Mouse (Mus musculus): ENCODE results near the gene Gm29666. TPM values are rescaled to one million over a fixed set of nuclear protein-coding genes. Genes with fewer than 3 reads are reported as not detected.
A peak's percentile ranks its signal among the peaks of the same experiment; 100 is the strongest.

Gm29666 gene
- polyA plus RNA-seq, 1 experiment from 2014 or later, result 0.52 TPM

Small RNAs within 50 kb of the gene (microRNA-seq; reads per million reads assigned to microRNA genes)
- 19.2 reads per million, percentile 51 among the genes with 10 or more reads in this experiment for gene Mir1249 (ENCODE audit: borderline number of aligned reads)

Other genes starting within 250 kb of the Gm29666 start
- gene Arhgap8, start 200.0 kb downstream of the Gm29666 start, polyA plus RNA-seq (2014; fragmentation: Nextera tagmentation; extraction: Ambion mirVana), result 2.7 TPM in 2 replicates
- gene Phf21b, start 64.0 kb downstream of the Gm29666 start, polyA plus RNA-seq (2014; fragmentation: Nextera tagmentation; extraction: Ambion mirVana), result 0.39 and 0.56 TPM in 2 replicates
- gene Nup50, start 3.4 kb upstream of the Gm29666 start, polyA plus RNA-seq (2014; fragmentation: Nextera tagmentation; extraction: Ambion mirVana), result 28.5 and 33.1 TPM in 2 replicates
- 4.6 and 8.1 TPM in 2 replicates for gene 5031439G07Rik, start 68.5 kb upstream of the Gm29666 start, polyA plus RNA-seq (2014; fragmentation: Nextera tagmentation; extraction: Ambion mirVana)
- gene Upk3a, start 97.1 kb upstream of the Gm29666 start, polyA plus RNA-seq (2014; fragmentation: Nextera tagmentation; extraction: Ambion mirVana), result not detected in 2 replicates
- gene Fam118a, start 108.9 kb upstream of the Gm29666 start, polyA plus RNA-seq (2014; fragmentation: Nextera tagmentation; extraction: Ambion mirVana), result 16.2 and 20.1 TPM in 2 replicates
- gene Smc1b, start 211.9 kb upstream of the Gm29666 start, polyA plus RNA-seq (2014; fragmentation: Nextera tagmentation; extraction: Ambion mirVana), result 0.11 TPM in 2 replicates
- gene Ribc2, start 212.0 kb upstream of the Gm29666 start, polyA plus RNA-seq (2014; fragmentation: Nextera tagmentation; extraction: Ambion mirVana), result 0.14 and 0.21 TPM in 2 replicates